Mouse (Mus musculus): ENCODE data around the gene Pdcl2.

GRCm38 (mm10) chr5:76305616-76306015, 25.3 kb downstream of the Pdcl2 start:
- no peak for TF ChIP-seq POLR2A (IDR thresholded peaks at IDR 0.05; ENCODE audit: extremely low read depth, insufficient read depth, low read length)
- TF ChIP-seq CTCF (IDR thresholded peaks at IDR 0.05; ENCODE audit: extremely low read depth, insufficient read depth, low read length), result no peak
